Mouse (Mus musculus) intestine, embryonic 16.5 days (tissue): ENCODE data around the gene Ddx41. TPM values are rescaled to one million over a fixed set of nuclear protein-coding genes. Genes with fewer than 3 reads are reported as not detected.
"Not testable (repeated sequence)": the region's sequence is repeated elsewhere in the genome, so short reads cannot be mapped to it uniquely, and the experiment has no call there.

Experiments used
- ATAC-seq: fragments of 200-750 bp; cut with Nextera tagmentation; 2 replicates; pipeline ENCODE4 v1.8.0; 2017; ENCODE audit warnings: moderate TSS enrichment, moderate library complexity
- H3K27ac ChIP-seq: fragments of 300-500 bp; sonication (generic); 2 replicates; pipeline ENCODE4 v1.5.1; 2014; ENCODE audit warnings: mild to moderate bottlenecking, low read length
- H3K27me3 ChIP-seq: fragments of 300-500 bp; sonication (generic); replicated peaks from 2 replicates; pipeline ENCODE4 v1.6.1; 2014; ENCODE audit warnings: low read length, control low read depth, mixed read lengths; ENCODE audit not compliant: control insufficient read depth, insufficient read depth
- H3K36me3 ChIP-seq: fragments of 300-500 bp; sonication (generic); 2 replicates; pipeline ENCODE4 v1.6.1; 2014; ENCODE audit warnings: low read length, control low read depth; ENCODE audit not compliant: control insufficient read depth, insufficient read depth
- H3K4me1 ChIP-seq: fragments of 300-500 bp; sonication (generic); 2 replicates; pipeline ENCODE4 v1.6.1; 2014; ENCODE audit warnings: low read length, control low read depth, mixed read lengths; ENCODE audit not compliant: control insufficient read depth, insufficient read depth
- H3K4me2 ChIP-seq: fragments of 300-500 bp; sonication (generic); 2 replicates; pipeline ENCODE4 v1.6.1; 2014; ENCODE audit warnings: low read depth, low read length, control low read depth
- H3K4me3 ChIP-seq: fragments of 300-500 bp; sonication (generic); 2 replicates; pipeline ENCODE4 v1.5.1; 2014; ENCODE audit warnings: mild to moderate bottlenecking, low read length
- H3K9ac ChIP-seq: fragments of 300-500 bp; sonication (generic); 2 replicates; pipeline ENCODE4 v1.6.1; 2014; ENCODE audit warnings: low read depth, low read length
- H3K9me3 ChIP-seq: fragments of 300-500 bp; sonication (generic); 2 replicates; pipeline ENCODE4 v1.6.1; 2016; ENCODE audit warnings: low read length, control low read depth; ENCODE audit not compliant: control insufficient read depth
- WGBS: fragments of 180-500 bp; shearing (Covaris S2); extraction: QIAGEN DNeasy Blood & Tissue Kit; methylation state at CpG from one replicate; pipeline ENCODE4 v1.1.7; 2014; 5-methylcytosine and 5-hydroxymethylcytosine counted together
- polyA plus RNA-seq: library from polyadenylated mRNA; unstranded; fragments of >200 nt; fragmentation: Nextera tagmentation; extraction: Ambion mirVana; gene quantifications from 2 replicates; pipeline ENCODE4 v1.2.1, GENCODE M21; 2015

The Ddx41 gene
- 50.5 and 54.8 TPM in 2 replicates for polyA plus RNA-seq

GRCm38 (mm10) chr13:55536194-55537175 is at the start of gene Ddx41:
Gene Ddx41, minus strand, starts transcription at chr13:55536658.
- H3K27ac ChIP-seq: 0 out of 2 replicates have a peak within 1 kb of the TSS, but pooled peaks have one; percentile 21
- H3K4me2 ChIP-seq: peak within 1 kb of the TSS; percentile 88
- peak within 1 kb of the TSS; percentile 91 for H3K4me3 ChIP-seq
- H3K36me3 ChIP-seq: peaks cover 17% of the 10 kb centered on the region
- peak; percentile 99 for ATAC-seq
- under 1% methylated on average over 70 of the region's 70 CpGs for WGBS
- no peaks in the 10 kb centered on the region for H3K27me3 ChIP-seq
- H3K9me3 ChIP-seq: no peaks in the 10 kb centered on the region
- H3K9ac ChIP-seq: peak within 1 kb of the TSS; percentile 86
- H3K4me1 ChIP-seq: peaks cover 14% of the 10 kb centered on the region

DNA sequence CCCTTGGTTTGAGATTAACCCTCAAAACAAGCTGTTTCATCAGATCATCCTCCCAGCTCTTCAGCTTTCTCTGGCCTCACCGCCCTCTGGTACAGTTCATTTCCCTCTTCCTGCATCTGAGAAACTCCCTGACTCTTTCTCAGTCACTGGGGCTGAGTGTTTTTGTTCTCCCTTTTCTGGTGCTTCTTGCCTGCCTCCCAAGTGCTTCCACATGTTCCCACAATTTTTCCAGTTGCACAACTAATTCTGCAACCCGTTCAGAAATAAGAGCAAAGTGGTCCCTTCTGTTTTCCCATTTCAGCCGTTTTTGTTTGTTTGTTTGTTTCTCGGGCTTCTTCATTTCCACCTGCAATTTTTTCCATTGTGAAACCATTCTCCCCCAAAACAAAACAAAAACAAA is 41.6 kb upstream of the Ddx41 start:
- Histone ChIP-seq H3K9me3 (0 out of 2 replicates have a peak, but pooled peaks cover 5% of the 10 kb centered on the region), H3K4me2 (no peak overlapping the region), H3K4me1 (no peaks in the 10 kb centered on the region), H3K36me3 (no peaks in the 10 kb centered on the region), H3K27me3 (no peaks in the 10 kb centered on the region), H3K27ac (no peak overlapping the region), H3K4me3 (no peak overlapping the region), H3K9ac (no peak overlapping the region)
- no peak for ATAC-seq
- 84% methylated on average over 4 of the region's 4 CpGs for WGBS

GRCm38 (mm10) chr13:55576872-55577271 is 40.4 kb upstream of the Ddx41 start:
- not testable (repeated sequence) for H3K9ac ChIP-seq, H3K4me1 ChIP-seq, H3K36me3 ChIP-seq, H3K9me3 ChIP-seq, ATAC-seq, H3K4me2 ChIP-seq, H3K27ac ChIP-seq, H3K4me3 ChIP-seq, H3K27me3 ChIP-seq
- WGBS: 80% methylated on average over 7 of the region's 7 CpGs

DNA sequence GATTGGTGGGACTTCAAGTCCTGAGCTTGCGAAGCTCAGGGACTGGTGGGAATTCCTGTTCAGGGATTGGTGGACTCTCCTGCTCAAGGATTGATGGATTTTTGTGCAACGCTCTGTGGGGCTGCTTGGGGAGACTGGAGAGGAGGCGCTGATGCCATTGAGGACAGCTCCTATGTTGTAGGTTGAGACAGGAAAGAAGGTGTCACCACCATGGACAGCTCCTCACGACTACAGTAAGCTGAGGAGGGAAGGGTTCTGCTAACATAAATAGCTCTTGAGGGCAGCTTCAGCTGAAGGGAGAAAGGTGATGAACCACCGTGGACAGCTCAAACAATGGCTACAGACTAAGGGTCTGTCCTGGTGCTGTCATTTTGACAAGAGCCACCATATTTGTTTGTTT is 39.5 kb upstream of the Ddx41 start:
- H3K4me2 ChIP-seq: no peak overlapping the region
- H3K27me3 ChIP-seq: no peaks in the 10 kb centered on the region
- H3K9ac ChIP-seq: no peak overlapping the region
- H3K27ac ChIP-seq: no peak overlapping the region
- H3K4me1 ChIP-seq: no peaks in the 10 kb centered on the region
- 0 out of 2 replicates have a peak, but pooled peaks cover 5% of the 10 kb centered on the region for H3K9me3 ChIP-seq
- whole genome bisulfite sequencing: 60% methylated on average over 5 of the region's 5 CpGs
- H3K36me3 ChIP-seq: no peaks in the 10 kb centered on the region
- H3K4me3 ChIP-seq: no peak overlapping the region
- no peak for ATAC-seq

- 0 out of 2 replicates have a peak, but pooled peaks cover 5% of the 10 kb centered on the region for H3K9me3 ChIP-seq
- H3K4me3 ChIP-seq: no peak overlapping the region
- no peak overlapping the region for H3K9ac ChIP-seq
- H3K27ac ChIP-seq: no peak overlapping the region
- H3K27me3 ChIP-seq: no peaks in the 10 kb centered on the region
- H3K4me1 ChIP-seq: peaks cover 7% of the 10 kb centered on the region
- ATAC-seq: no peak
- no peak overlapping the region for H3K4me2 ChIP-seq
- H3K36me3 ChIP-seq: no peaks in the 10 kb centered on the region
- 75% methylated on average over 5 of the region's 5 CpGs for WGBS
These were observed 37.9 kb upstream of the Ddx41 start for GRCm38 (mm10) chr13:55574321-55574720.

- Histone ChIP-seq H3K9me3 (0 out of 2 replicates have a peak, but pooled peaks cover 5% of the 10 kb centered on the region), H3K4me2 (no peak within 1 kb of the TSS), H3K36me3 (no peaks in the 10 kb centered on the region), H3K4me3 (no peak within 1 kb of the TSS), H3K27me3 (no peaks in the 10 kb centered on the region), H3K4me1 (peaks cover 8% of the 10 kb centered on the region), H3K27ac (no peak within 1 kb of the TSS), H3K9ac (no peak within 1 kb of the TSS)
- WGBS: 98% methylated on average over 2 of the region's 2 CpGs
- ATAC-seq: no peak
These were observed 37.0 kb upstream of the Ddx41 start, which contains the start of gene Tmed9 for GRCm38 (mm10) chr13:55573432-55573831. Gene Tmed9, plus strand, starts transcription at chr13:55573732.

- H3K27ac ChIP-seq: no peak overlapping the region
- no peak for ATAC-seq
- H3K9ac ChIP-seq: no peak overlapping the region
- WGBS: 86% methylated on average over 2 of the region's 2 CpGs
- H3K4me1 ChIP-seq: peaks cover 8% of the 10 kb centered on the region
- H3K36me3 ChIP-seq: no peaks in the 10 kb centered on the region
- H3K9me3 ChIP-seq: 0 out of 2 replicates have a peak, but pooled peaks cover 5% of the 10 kb centered on the region
- no peak overlapping the region for H3K4me2 ChIP-seq
- no peak overlapping the region for H3K4me3 ChIP-seq
- H3K27me3 ChIP-seq: no peaks in the 10 kb centered on the region
These were observed 35.5 kb upstream of the Ddx41 start for GRCm38 (mm10) chr13:55571977-55572376.

DNA sequence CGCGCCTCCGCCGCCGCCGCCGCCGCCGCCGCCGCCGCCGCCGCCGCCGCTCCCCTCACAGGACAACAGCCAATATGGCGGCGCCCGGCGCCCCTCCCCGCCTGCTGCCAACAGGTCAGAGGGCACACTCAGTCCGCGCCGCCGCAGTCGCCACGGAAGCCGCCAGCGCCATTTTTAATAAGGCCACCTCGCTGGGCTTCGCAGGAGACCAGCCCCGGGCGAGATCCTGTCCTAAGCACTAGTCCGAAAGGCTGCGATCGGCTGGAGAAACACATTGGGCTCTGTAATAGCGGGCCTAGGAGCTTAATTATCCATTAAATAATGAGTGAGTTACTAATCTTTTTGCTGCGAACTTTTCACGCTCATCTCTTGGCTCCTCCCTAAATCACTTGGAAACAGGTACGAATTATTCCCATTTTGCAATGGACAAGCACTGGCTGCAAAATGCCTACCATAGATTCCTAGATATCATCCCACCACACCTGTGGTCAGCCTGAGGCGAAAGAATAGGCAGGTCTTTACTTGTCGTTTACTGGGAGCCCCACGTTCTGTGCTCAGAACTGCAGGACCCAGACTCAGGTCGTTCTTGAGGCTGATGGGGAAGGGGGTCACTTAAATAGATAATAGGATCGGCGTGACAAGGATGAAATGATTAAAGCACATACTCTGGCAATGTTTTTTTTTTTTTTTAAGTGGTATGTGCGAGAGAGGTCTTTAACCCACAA is 34.7 kb upstream of the Ddx41 start, which contains the start of gene Fam193b:
Gene Fam193b, minus strand, starts transcription at position 94 of the 725 bp plus-strand sequence.
- Histone ChIP-seq H3K4me3 (peak within 1 kb of the TSS; percentile 89), H3K4me1 (peaks cover 8% of the 10 kb centered on the region), H3K36me3 (no peaks in the 10 kb centered on the region), H3K9me3 (0 out of 2 replicates have a peak, but pooled peaks cover 5% of the 10 kb centered on the region), H3K27me3 (no peaks in the 10 kb centered on the region), H3K27ac (peak within 1 kb of the TSS; percentile 79), H3K9ac (peak within 1 kb of the TSS; percentile 98), H3K4me2 (peak within 1 kb of the TSS; percentile 95)
- WGBS: 4% methylated on average over 26 of the region's 47 CpGs
- peak; percentile 97 for ATAC-seq
